Mouse (Mus musculus) cerebellum, adult (tissue): ENCODE measurements around the gene Tbx6.
A peak's percentile ranks its signal among the peaks of the same experiment; 100 is the strongest.

Experiments
- ATAC-seq: cut with Nextera tagmentation; 2 replicates; pipeline ENCODE4 v1.9.2; 2017; ENCODE audit warnings: mild to moderate bottlenecking, moderate library complexity, mixed read lengths; ENCODE audit not compliant: insufficient number of reproducible peaks, low FRiP score, low TSS enrichment

The Tbx6 gene

DNA sequence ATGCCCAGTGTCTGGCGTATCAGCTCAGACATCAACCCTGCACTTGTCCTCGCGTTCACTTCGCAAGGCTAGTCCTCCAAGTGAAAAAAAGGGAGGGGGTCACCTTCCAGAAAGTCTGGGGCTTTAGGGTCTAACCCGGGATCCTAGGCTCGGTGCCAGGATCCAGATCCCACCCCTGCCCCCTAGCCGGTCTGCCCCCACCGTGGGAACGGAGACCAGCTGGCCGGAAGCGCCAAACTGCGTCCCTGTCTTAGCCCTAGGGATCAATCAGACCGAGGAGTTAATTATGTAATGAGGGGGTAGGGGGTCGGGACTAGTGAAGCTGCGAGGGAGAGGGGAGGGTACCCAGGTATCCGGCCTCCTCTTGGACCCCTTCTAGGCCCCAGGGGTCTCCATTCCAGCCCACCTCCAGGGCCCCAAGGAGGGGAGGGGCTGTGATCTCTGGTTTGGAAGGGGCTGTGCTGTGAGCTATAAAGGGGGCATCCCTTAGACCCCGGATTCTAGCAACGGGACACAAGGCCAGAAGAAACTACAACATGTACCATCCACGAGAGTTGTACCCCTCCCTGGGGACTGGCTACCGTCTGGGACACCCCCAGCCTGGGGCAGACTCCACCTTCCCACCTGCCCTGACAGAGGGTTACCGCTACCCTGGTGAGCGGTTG is at the start of gene Tbx6:
TSS of gene Tbx6 (plus strand) at position 513 of the 665 bp plus-strand sequence.
- no peak for ATAC-seq

DNA sequence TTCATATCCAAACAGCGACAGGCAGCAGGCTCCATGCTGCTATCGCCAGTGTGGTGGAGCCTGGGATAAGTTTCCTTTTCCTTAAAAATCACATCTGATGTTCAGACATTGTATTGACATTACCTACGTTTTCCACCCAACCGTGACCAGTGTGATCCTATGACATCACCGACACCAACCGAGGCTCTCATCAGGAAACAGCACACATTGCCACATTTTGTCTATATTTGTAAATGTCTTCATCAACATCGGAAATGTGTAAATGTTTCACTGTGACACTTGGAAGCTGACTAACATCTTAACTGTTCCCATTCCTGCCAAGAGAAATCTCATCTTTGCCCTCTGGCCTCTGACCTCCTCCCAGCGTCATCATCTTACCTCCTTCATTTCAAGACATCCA is 45.2 kb upstream of the Tbx6 start:
- ATAC-seq: no peak

DNA sequence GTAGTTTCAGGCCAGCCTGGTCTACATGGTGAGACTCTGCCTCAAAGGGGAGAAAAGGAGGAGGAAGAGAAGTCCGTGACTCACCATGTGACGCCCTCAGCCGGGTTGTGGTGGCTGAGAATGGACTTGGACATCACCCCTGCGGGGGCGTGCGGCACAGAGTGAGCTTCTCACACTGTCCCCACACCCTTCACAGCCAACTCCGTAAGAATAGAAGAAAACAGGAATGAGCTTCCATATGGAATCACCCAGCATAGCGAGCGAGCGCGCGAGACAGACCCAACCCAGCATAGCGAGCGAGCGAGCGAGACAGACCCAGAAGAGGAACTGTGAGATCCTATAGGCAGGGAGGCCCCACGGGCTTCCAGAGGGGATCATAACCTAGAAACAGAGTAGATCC is 41.7 kb upstream of the Tbx6 start:
- no peak for ATAC-seq

DNA sequence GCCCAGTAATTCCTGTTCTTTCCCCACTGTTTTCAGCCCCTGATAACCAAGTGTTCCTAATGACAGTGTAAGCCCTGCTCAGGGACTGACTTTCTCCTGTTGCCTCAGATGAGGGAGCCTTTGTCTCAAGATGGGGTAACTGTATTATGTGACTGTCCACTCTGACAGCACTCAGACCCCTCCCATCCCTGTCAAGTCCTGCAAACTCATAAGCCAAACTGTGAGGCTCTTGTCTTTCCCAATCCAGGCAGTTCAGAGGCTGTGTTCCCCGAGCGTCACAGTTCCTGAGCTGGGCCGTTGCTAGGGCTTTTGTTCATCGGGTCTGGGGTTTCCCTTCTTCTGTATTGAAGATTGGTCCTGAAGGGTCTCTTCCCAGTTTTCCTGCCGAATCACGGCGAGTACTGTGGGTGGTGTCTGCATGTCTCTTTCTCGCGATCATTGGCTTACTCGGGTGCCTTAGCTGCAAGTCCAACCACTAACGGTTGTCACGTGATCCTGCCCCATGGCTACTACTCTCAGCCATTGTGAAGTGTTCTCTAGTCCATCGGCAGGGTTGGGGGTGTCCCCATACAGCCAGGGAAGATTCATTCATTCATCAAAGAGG is 41.0 kb upstream of the Tbx6 start:
- ATAC-seq: no peak

DNA sequence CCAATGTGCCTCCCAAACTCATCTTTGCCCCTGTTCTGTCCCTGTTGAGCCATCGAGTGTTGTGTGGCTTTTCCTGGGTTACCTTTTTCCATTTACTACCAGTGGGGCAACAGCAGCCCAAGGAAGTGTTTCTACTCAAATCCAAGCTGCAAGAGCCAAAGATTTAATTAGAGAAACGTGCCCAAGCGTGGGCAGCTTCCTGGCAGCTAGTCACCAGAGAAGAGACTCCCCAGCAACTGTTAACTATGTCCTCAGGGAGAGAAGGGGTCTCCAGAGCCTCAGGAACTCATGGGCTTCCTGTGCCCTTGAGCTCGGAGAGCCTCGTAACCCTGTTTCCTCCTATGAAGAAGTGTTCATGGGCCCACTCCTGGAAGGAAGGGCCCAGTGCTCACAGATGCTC is 40.3 kb upstream of the Tbx6 start:
- no peak for ATAC-seq

DNA sequence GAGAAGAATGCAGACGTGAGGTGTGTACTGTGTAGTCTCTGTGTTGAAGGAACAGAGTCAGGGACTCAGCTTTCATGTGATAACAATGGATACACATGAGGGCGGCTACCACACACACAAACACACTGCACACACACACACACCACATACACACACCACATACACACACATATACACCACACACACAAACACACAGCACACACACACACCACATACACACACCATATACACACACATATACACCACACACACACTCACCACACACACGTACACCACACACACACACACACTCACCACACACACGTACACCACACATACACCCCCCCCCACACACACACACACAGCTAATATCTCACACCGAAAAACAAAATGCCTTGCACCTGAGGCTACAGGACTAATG is 39.8 kb upstream of the Tbx6 start:
- no peak for ATAC-seq

DNA sequence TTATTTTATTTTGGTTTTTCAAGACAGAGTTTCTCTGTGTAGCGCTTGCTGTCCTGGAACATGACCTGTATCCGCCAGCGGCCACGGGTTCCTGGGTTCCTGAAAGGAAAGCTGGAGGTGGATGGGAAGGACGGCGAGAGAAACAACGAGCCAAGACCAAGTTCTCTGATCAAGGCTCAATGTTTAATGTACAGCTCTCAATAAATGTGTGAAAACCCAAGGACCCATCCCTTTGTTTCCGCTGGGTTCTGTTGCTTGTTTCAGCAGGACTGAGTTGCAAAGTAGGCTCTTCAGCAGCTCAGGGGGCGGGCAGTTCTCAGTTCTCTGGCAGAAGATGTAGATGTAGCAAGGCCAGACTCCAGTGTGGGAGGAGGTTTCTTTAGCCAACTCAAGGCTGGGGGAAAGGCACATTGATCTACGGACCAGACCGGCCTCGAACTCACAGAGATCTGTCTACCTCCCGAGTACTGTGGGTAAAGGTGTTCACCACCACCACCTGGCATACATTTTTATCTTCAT is 39.3 kb upstream of the Tbx6 start:
- ATAC-seq: no peak

DNA sequence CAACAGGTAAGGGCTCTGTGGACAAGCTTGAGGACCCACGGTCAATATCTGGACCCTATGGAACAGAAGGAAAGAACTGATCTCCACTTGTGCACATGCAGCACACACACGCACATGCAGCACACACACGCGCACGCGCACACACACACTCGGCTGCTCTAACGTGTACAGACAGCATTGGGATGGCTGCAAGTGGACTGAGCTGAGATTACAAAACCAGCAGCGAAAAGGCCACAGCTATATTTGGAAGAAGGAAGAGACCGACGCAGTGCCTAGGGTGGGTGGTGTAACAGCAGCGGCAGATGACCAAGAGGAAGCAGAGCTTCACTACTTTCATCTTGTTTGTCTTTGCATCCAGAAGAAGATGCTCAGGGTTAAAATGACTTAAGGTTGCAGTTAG is 35.2 kb upstream of the Tbx6 start:
- ATAC-seq: no peak

DNA sequence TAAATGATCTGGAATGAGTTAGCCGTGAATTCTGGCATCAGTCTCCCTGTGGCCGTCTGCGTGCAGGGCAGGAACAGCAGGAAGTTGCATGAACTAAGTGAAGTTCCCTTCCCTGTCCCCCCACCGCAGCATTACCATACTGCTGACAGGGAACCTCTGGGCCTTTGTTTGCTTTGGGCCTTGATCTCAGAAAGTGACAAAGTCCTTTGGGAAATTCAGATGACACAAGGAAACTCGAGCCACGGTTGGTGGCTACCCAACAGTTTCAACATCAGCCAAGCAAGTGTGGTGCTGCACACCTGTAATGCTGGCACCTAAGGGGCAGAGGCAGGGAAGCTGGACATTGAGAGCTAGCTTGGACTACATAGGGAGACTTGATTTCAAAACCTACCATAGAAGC is 34.5 kb upstream of the Tbx6 start:
- no peak for ATAC-seq

DNA sequence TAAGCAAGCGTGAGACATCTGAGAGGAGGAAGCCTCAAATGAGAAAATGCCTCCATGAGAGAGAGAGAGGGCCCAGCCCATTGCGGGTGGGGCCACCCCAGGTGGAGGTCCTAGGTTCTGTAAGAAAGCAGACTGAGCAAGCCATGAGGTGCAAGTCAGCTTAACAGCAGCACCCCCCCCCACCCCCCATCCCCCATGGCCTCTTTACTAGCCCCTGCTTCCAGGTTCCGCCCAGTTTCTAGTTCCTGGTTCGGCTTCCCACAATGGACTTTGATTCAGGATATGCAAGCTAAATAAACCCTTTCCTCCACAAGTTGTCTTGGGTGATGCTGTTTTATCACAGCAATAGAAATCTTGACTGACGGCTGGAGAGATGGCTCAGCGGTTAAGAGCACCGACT is 32.5 kb upstream of the Tbx6 start:
- ATAC-seq: no peak

DNA sequence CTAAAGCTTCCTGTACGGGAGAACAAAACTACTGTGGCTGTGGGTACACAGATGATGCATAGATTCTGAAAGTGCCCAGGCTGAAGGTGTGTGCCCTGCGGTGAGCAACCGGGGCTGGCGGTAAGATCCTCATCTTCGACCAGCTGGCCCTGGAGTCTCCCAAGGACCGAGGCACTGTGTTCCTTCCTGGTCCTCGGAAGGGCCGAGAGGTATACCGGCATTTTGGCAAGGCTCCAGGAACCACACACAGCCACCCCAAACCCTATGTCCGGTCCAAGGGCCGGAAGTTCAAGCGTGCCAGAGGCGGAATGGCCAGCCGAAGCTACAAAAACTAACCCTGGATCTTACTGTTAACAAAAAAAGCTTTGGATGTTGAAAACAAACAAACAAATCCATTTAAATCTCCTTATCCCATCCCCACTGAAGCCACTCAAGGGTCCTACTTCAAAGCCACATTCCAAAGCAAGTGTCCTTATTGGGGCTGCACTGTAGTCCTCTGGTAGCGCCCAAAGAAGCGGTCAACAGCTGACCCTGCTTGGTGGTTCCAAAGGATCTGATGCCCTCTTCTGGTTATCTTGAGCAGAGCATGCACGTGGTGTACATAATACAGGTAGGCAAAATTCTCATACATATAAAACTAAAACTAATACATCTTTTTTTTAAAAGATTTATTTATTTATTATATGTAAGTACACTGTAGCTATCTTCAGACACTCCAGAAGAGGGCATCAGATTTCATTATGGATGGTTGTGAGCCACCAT is 31.5 kb upstream of the Tbx6 start:
- ATAC-seq: no peak

DNA sequence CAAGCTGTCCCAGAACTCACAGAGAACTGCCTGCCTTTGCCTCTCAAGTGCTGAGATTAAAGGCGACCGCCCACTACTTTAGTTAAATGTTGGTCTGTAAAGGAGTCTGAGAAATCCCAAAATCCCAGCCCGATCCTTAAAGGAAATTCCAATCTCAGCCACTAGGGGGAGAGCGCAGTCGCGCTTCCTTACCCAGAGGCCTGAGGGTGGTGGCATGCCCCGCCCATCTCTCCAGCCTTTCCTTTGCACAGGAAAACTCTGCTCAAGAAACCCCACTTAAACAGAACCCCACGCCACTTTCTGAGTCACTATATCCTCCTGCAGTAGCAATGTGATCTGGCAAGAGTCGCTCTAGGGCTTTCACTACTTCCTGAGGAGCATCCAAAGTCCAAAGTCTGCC is 26.4 kb upstream of the Tbx6 start:
- ATAC-seq: peak; percentile 52; the same call in 1 of the 2 replicates

DNA sequence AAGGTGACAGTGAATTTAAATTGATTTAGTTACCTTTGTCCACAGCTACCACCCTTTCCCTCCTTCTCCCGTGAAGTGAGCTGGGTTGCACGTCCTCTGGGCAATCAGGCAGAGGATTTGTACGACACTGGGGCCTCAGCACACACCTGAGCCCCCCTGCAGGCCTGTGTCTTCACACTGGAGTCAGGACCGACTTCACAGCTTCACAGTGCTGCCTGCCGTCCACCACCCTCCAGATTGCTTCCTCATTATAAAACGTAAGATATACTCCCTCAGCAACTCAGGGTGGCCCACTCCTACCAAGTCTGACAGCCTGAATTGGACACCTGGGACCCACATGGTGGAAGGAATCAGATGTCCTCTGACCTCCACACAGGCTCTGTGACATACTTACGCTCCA is 22.7 kb upstream of the Tbx6 start:
- ATAC-seq: no peak

DNA sequence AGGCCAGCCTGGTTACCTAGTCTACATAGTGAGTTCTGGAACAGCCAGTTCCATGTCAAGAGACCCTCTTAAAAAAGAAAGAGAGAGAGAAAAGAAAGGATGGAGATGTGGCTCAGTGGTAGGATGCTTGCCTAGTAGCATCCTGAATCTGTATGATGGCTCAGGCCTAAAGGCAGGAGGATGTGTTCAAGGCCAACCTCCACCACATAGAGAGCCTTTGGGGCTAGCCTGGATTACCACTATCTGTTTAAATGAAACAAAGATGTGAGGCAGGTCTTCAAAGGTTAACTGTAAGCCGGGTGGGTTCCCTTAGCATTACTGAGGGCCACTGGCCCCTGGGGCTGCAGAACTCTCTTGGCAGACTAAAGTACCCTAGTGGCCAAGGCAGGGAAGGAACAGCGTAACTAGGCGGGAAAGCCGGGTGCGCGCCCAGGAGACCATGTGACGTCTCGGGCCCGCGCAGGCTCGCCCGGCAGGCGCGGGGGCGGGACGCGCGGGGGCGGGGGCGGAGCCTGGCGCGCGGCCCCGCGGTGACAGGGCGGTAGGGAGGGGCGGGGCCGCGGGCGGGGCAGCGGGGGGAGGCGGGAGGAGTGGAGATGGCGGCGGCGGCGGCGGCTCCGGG is 22.1 kb upstream of the Tbx6 start, which contains the start of gene Mapk3:
TSS of gene Mapk3 (plus strand) at position 552 of the 622 bp plus-strand sequence.
- ATAC-seq: peak; percentile 47; the same call in 1 of the 2 replicates

DNA sequence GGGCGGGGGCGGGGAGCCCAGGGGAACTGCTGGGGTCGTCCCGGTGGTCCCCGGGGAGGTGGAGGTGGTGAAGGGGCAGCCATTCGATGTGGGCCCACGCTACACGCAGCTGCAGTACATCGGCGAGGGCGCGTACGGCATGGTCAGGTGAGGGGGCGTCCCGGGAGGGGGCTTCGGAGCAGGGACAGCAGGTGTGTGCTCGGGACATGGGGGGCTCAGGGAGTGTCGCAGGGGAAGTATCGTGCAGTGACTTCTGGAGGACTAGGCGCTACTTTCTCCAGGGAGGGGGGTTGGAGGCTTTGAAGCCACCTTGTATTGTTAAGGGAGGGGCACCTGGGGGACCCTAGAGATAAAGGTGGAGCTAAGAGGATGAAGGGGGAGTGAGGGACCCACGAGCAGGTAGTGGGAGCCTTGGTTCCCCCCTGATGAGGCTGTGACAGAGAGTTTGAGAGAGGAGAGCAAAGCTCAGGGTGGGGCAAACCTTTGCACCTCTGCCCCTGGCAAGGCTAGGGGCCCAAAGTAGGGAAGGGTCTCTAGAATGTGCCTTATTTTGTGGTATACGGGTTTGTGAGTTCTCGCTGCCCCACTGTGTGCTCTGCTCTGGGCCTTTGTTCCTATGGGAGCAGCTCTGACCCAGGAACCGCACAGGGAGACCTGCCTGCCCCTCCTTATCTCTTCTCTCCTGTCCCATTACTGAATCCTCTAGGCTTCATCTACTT is 21.5 kb upstream of the Tbx6 start:
- ATAC-seq: peak; percentile 23; the same call in 1 of the 2 replicates

DNA sequence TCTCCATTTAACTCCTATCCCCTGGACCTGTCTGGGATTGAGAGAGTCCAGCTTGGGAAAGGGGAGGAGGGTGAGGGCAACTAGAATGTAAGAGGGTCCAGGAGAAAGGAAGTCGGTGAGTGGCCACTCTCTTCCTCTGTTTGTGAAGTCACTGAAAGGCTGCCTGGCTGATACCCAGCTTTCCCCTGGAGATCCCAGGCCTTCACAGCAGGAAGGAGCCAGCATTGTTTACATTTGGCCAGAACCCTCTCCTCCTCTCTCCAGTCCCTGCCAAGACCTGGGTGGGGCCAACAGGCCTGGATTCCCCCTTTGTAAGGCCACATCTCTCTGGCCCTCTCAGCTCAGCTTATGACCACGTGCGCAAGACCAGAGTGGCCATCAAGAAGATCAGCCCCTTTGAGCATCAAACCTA is 20.9 kb upstream of the Tbx6 start:
- ATAC-seq: peak; percentile 41; the same call in 1 of the 2 replicates

DNA sequence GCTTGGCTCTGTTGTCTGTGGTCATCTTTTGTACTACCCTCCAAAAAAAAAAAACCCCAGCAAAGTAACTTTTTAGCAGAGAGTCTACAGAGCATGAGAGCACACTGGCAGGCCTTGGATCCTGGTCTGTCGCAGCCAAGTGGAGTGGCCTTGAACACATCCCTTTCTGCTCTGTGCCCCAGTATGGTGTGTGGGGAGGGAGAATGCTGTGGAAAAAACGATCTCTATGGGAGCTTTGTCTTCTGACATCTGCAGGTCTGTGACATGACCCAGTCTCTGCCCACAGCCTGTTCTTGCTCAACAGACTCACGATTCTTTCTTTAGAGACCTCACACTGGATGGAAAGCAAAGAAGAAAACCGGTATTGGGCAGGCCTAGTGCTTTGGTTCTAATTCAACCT is 20.3 kb upstream of the Tbx6 start:
- ATAC-seq: no peak

DNA sequence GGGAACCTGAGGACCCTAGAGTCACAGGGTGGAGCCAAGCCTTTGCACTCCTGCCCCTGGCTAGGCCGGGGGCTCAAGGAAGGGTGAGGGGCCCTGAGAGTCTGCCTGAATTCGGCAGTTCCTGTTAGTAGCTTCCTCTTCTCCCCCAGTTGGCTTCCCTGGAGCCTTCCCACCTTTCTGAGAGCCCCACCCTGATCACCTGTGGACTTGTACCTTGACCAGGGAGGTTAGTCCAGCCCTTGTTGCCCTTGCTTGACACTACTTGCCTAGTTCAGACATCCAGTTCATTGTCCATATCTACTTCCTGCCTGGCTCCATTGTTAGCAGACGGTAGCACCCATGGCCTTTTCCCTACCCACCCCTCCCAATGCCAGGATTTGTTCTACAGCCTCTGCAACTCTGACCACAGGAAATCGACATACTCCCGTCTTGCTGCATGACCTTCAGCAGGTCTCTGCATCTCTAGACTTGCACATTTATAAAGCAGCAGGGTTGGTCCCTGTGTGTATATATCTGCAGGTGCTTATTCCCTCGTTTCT is 19.7 kb upstream of the Tbx6 start:
- no peak for ATAC-seq

DNA sequence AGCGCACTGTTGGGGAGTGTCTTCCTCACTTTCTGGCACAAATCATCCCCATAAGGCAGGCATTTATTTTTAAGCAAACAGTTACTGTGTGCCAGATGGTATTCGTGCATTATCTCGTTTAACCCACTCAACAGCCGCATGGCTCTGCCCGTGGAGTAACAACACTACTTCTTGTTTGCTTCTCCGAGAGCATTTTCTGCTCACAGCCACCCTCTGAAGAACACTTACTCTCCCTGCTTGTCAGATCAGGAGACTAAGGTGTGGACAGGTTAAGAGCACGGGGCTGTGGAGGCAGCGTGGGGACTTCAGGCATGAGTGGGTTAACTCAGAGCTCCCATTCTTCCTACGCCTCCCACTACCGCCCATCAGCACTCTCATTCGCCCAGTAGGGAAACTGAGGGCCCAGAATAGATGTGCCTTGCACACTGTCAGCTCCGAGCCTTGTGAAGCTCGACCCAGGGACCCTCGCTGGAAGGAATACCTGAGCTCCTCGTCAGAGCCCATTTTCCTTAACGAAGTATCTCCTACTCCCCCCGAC is 18.7 kb upstream of the Tbx6 start:
- no peak for ATAC-seq

DNA sequence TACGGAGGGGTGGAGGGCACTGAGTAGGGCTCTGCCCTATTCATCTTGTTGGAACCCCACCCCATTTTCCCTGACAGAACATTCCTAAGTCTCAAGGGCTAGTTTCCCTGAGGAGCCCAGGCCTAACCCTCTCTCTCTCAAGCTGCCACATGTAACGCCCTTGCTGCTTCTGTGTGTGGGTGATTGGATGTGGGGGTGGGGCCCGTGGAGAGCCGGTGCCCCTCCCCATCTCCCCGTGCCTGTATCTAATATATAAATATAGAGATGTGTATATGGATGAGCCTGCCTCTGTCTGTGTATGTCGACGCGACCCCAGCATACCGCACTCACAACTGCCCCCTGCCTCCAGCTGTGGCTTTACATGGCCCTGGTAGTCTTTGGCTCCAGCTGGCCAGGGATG is 15.7 kb upstream of the Tbx6 start:
- ATAC-seq: no peak
